In the genomic region with DNA sequence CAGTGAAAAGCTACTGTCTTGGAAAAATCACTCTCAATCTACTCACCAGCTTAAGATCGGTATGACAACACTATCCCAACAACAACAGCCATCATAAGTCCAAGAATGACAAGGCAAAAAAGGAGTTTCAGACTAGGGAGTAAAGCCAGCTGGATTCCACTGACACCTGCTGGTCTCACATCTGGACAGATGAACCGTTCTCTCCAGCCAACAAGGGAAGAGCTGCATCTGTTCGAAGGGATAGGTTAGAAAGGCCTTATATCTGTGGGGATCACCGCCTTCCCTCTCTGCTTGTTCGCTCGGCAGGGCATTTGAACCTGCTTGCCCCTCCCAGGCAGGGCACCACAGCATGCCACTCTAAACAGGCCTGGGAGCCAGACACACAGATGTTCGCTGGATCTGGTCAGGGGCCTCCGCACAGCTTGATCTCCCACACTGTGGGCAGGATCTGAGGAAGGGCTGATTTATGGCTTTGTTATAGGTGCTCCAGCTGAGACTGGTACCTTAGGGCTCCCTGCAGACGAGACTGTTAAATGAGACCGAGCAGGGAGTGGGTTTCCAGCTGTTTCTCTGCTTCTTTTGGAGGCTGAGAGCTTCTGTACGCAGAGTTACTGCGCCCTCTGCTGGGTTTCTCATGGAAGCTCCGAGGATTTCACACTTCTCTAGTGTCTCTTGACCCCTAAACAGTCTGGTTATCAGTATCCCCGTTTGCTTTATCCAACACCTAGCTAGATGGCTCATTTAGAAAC, we compare ENCODE assay signal across 9 mouse cellular contexts. TPM values are rescaled to one million over a fixed set of nuclear protein-coding genes. Genes with fewer than 3 reads are reported as not detected.
DNase-seq lines count a peak whose midpoint lies in the region; ATAC-seq lines count a peak whose summit lies in the region.
"Had no signal": no experiment of that assay in that cellular context is flagged by ENCODE, and none has a peak within 500 bp of the region (broad histone marks: within the 10 kb centered on the region; RNA-seq: fewer than 3 reads in every experiment).

No protein-coding gene starts in this region.

- DNase-seq in right cerebral cortex, adult 18-20 months = peak; percentile 28
- DNase-seq in right cerebral cortex, postnatal 36 days (ENCODE audit: low spot score in 2 of 2) = no peak
- peak; percentile 73 for DNase-seq in embryo, embryonic 10 days (ENCODE audit: low spot score)
- DNase-seq in liver = peak; percentile 25

- H3K36me3 ChIP-seq in heart, embryonic 11.5 days (ENCODE audit: control insufficient read depth, insufficient read depth, low read length) = no peaks in the 10 kb centered on the region
- H3K36me3 ChIP-seq in kidney, embryonic 15.5 days = no peaks in the 10 kb centered on the region
- H3K36me3 ChIP-seq in neural tube, embryonic 13.5 days = no peaks in the 10 kb centered on the region

- H3K27me3 ChIP-seq in heart, embryonic 11.5 days (ENCODE audit: control insufficient read depth, insufficient read depth, low read length) = no peaks in the 10 kb centered on the region
- 0 out of 2 replicates have a peak, but pooled peaks cover 3% of the 10 kb centered on the region for H3K27me3 ChIP-seq in kidney, embryonic 15.5 days
- no peaks in the 10 kb centered on the region for H3K27me3 ChIP-seq in neural tube, embryonic 13.5 days

- WGBS in heart, embryonic 11.5 days (ENCODE audit: insufficient replicate concordance) = 23% methylated on average over 14 of the region's 14 CpGs
- 18% methylated on average over 14 of the region's 14 CpGs for WGBS in kidney, embryonic 15.5 days
- WGBS in neural tube, embryonic 13.5 days = 14% methylated on average over 14 of the region's 14 CpGs

- H3K4me2 ChIP-seq in heart, embryonic 11.5 days = peak overlapping the region; percentile 41
- peak overlapping the region; percentile 47 for H3K4me2 ChIP-seq in kidney, embryonic 15.5 days
- H3K4me2 ChIP-seq in neural tube, embryonic 13.5 days = peak overlapping the region; percentile 40

- no peak; the same call in 1 of the 2 replicates for ATAC-seq in heart, embryonic 11.5 days (replicated peaks; ENCODE audit: insufficient number of reproducible peaks, low FRiP score, low TSS enrichment)
- ATAC-seq in kidney, embryonic 15.5 days (replicated peaks; ENCODE audit: low FRiP score) = peak; percentile 73
- peak; percentile 92 for ATAC-seq in neural tube, embryonic 13.5 days (ENCODE audit: low read depth)
- no peak for ATAC-seq in erythroid progenitor cell, adult 5-6 weeks (replicated peaks; ENCODE audit: low FRiP score, poor library complexity, severe bottlenecking)

- no peaks in the 10 kb centered on the region for H3K4me1 ChIP-seq in heart, embryonic 11.5 days (ENCODE audit: control insufficient read depth, insufficient read depth, low read length)
- H3K4me1 ChIP-seq in kidney, embryonic 15.5 days = 0 out of 2 replicates have a peak, but pooled peaks cover 3% of the 10 kb centered on the region
- peaks cover 9% of the 10 kb centered on the region for H3K4me1 ChIP-seq in neural tube, embryonic 13.5 days (replicated peaks)

- no peaks in the 10 kb centered on the region for H3K9me3 ChIP-seq in heart, embryonic 11.5 days (replicated peaks; ENCODE audit: control insufficient read depth, low read length)
- H3K9me3 ChIP-seq in kidney, embryonic 15.5 days (replicated peaks) = no peaks in the 10 kb centered on the region
- H3K9me3 ChIP-seq in neural tube, embryonic 13.5 days = no peaks in the 10 kb centered on the region

- H3K9ac ChIP-seq in heart, embryonic 11.5 days (ENCODE audit: low read depth, low read length) = no peak overlapping the region
- no peak overlapping the region for H3K9ac ChIP-seq in kidney, embryonic 15.5 days
- H3K9ac ChIP-seq in neural tube, embryonic 13.5 days = no peak overlapping the region

- no peak overlapping the region for H3K27ac ChIP-seq in heart, embryonic 11.5 days (ENCODE audit: low read depth, low read length)
- no peak overlapping the region for H3K27ac ChIP-seq in kidney, embryonic 15.5 days
- peak overlapping the region; percentile 25; the same call in 1 of the 2 replicates for H3K27ac ChIP-seq in neural tube, embryonic 13.5 days (replicated peaks)

- no peak overlapping the region for H3K4me3 ChIP-seq in heart, embryonic 11.5 days (ENCODE audit: low read depth, low read length)
- H3K4me3 ChIP-seq in kidney, embryonic 15.5 days (replicated peaks) = no peak overlapping the region
- no peak overlapping the region; the same call in 1 of the 2 replicates for H3K4me3 ChIP-seq in neural tube, embryonic 13.5 days
- H3K4me3 ChIP-seq: myocyte had no signal

RNA-seq across cellular contexts. Expression of gene F11, which starts 25.5 kb away (rescaled TPM):
- not detected in 2 replicates for polyA plus RNA-seq in heart, embryonic 11.5 days (2014; fragmentation: Nextera tagmentation; extraction: Ambion mirVana)
- 0.13 and 0.21 TPM in 2 replicates for polyA plus RNA-seq in kidney, embryonic 15.5 days (2015; fragmentation: Nextera tagmentation; extraction: Ambion mirVana)
- not detected in 2 replicates for polyA plus RNA-seq in neural tube, embryonic 13.5 days (2015; fragmentation: Nextera tagmentation; extraction: Ambion mirVana)
- total RNA-seq in erythroid progenitor cell, adult 5-6 weeks (2015; ENCODE audit: low replicate concordance) = not detected in 2 replicates
- total RNA-seq in erythroid progenitor cell, adult 5-6 weeks (2017; ENCODE audit: low replicate concordance) = not detected in 2 replicates
- polyA plus RNA-seq: myocyte had no signal

RNA-seq across cellular contexts. Expression of gene Klkb1, which starts 58.3 kb away (rescaled TPM):
- polyA plus RNA-seq in heart, embryonic 11.5 days (2014; fragmentation: Nextera tagmentation; extraction: Ambion mirVana) = not detected in 2 replicates
- polyA plus RNA-seq in kidney, embryonic 15.5 days (2015; fragmentation: Nextera tagmentation; extraction: Ambion mirVana) = 0.05 and 0.10 TPM in 2 replicates
- polyA plus RNA-seq in neural tube, embryonic 13.5 days (2015; fragmentation: Nextera tagmentation; extraction: Ambion mirVana) = not detected in 2 replicates
- not detected in 2 replicates for total RNA-seq in erythroid progenitor cell, adult 5-6 weeks (2015; ENCODE audit: low replicate concordance)
- total RNA-seq in erythroid progenitor cell, adult 5-6 weeks (2017; ENCODE audit: low replicate concordance) = not detected in 2 replicates
- polyA plus RNA-seq: myocyte had no signal

Comparison
In these comparisons a context has a peak if more than half of its experiments do, and no peak if none do; other contexts are left out.
1. DNase-seq: peak in right cerebral cortex, adult 18-20 months (single experiment), embryo, embryonic 10 days (single experiment) and liver (single experiment); none in right cerebral cortex, postnatal 36 days (0 of 2).
2. ATAC-seq: peak in kidney, embryonic 15.5 days (single experiment) and neural tube, embryonic 13.5 days (single experiment); none in heart, embryonic 11.5 days (single experiment) and erythroid progenitor cell, adult 5-6 weeks (single experiment).
3. Peak in every context shown above with its lines, with median percentiles within 50 percentile points of each other: H3K4me2 ChIP-seq.